Mouse (Mus musculus) yolk sac, embryonic 10.5 days (tissue): Measurements from ENCODE around the gene Mrpl38.

Source experiments
- DNase-seq: peaks from one replicate; pipeline ENCODE4 v3.0.0-alpha.2; 2017; ENCODE audit warnings: low spot score

The Mrpl38 gene

DNA sequence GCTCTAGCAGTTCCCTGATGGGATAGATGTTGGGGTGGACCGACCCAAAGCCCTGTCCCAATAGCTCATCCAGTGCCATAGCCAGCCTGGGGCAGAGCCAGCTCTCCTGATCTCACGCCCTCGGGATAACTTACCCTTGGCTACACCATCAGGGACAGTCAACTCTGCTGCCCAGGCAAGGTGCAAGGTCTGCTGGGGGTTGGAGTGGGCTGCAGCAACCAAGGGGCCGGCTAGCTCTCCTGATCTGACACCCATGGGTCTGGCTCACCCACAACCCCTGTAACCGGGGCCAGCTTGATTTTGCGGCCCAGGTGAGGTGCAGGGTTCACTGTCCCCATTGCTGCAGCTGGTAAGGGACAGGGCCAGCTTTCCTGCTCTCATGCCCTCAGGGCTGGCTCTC is 47.1 kb downstream of the Mrpl38 start:
- no peak for DNase-seq

DNA sequence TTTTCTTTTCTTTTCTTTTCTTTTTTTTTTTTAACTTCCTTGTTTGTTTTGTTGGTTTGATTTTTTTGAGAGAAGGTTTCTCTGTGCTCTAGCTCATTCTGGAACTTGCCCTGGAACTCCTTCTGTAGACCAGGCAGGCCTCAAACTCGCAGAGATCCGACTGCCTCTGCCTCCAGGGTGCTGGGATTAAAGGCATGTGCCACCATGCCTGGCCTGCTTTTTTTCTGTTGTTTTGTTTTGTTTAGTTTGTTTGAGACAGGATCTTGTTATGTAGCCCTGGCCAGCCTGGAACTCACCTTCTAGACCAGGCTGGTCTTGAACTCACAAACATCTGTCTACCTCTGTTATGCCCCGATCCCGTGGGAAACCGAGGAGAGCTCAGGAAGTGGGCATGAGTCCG is 49.1 kb downstream of the Mrpl38 start:
- no peak for DNase-seq

DNA sequence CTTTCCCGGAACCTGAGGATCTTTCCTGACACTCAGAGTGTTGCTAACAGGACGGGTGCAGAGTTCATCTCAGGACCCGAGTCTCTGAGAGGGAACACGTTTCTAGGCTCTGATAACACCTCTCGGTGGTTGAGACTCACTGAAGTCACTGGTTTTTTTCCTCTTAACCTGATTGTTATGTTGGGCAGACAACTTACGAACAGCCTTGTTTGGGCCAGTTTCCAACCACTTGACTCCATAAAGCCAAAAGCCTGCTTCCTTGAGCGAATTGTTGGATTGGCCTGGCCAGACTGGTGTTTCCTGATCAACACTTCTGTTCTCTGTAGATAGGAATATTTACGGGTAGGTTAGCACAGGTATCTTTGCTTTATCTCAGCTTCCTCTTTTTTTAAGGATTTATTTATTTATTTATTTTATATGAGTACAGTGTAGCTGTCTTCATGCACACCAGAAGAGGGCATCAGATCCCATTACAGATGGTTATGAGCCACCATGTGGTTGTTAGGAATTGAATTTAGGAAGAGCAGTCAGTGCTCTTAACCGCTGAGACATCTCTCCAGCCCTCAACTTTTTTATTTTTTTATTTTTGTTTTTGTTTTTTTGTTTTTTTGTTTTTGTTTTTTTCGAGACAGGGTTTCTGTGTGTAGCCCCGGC is 49.8 kb downstream of the Mrpl38 start:
- DNase-seq: no peak

DNA sequence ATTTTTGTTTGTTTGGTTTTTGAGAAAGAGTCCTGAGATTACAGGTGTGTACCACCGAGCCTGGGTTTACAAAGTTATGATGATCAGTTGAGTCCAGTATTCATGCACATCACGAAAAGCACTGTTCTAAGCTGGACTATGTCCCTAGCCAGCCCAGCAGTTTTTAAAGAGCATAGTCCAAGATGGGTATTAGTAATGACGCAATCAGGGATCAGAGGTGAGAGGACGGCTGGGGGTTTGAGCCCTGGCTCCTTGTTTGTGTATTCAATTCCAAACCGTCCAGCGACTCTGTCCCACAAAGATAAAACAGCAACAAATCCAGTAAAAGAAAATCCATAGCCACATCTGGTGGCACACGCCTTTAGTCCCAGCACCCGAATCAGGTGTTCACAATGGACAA is 50.5 kb downstream of the Mrpl38 start:
- peak; percentile 81 for DNase-seq

DNA sequence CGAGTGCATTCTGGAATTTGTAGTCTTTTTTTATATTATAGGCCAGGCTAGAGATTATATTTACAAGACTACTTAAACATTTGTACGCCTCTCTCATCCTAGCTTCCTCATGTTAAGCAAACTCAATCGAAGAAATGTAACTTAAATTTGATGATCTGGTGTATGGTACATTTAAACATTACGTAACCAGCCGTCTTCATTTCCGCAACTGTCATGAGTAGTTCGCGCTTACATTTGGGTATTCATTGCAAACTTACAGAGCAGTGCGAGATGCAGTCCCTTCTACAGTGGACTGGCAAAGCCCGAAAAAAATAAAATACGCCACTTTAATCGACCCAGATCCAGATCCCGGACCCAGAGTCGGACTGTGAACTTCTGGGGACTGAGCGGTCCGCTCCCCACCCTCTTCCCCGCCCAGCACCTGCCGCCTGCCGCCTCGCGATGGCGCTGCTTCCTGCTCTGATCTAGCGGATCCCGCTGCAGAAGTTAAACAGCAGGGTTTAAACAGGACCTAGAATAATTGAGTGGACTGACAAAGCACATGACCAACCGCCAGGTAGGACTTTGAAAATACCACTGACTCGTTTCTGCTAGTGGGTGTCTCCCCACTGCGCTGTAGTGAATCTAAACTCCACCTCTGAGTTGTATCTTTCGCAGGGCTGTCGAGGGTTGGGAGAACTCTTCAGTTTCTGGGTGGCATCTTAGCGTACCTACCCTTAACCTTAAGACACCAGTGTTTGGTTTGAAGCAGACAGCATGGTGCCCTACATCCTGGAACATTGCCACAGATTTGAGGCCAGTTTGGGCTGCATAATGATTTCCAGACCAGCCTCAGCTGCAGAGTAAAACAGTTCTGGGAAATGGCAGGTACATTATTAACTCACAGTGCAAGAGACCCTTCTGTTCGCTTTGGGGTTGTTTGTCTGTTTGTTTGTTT is 51.2 kb downstream of the Mrpl38 start:
- peak; percentile 92 for DNase-seq

DNA sequence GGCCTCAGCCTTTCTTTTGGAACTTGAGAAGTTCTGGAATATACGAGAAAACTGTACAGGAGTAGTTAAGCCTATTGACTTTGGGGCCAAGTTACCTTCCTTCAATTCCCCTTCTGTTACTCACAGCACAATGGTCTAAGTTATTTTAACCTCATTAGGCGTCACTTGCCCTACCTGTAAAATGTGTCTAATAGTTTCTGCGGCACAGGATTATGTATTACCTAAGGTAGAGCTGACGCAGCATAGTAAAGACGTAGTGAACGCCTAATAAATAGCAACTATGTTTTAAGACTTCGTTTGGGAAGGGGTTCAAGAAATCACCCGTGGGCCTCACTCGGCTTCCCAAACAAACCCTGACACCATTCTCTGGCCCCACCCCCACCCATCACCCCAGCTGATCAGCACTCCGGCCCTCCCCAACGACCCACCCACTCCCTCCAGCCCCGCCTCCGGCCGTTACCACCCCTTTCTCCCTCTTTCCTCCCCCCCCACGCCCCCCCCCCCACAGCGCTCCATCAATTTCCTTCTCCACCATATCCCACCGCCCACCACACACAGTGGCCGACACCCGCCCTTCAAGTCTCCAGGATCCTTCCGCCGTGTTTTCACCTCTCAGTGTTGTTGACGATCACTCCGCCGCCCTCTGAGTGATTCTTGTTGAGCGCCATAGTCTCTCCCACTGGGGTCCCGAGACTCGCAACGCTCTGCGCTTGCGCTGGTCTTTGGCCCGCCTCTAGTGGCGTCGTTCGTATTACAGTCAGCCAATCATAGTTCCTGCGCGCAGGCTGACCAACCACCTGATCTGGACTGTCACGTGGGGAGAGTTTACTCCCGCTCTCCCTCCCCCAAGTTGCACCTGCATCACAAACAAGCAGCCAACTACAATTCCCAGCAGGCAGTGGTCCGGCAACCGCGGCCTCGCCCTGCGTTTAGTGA is 52.1 kb downstream of the Mrpl38 start, which contains the start of gene Wbp2:
TSS of gene Wbp2 (minus strand) at position 738 of the 936 bp plus-strand sequence.
- peak; percentile 99 for DNase-seq

DNA sequence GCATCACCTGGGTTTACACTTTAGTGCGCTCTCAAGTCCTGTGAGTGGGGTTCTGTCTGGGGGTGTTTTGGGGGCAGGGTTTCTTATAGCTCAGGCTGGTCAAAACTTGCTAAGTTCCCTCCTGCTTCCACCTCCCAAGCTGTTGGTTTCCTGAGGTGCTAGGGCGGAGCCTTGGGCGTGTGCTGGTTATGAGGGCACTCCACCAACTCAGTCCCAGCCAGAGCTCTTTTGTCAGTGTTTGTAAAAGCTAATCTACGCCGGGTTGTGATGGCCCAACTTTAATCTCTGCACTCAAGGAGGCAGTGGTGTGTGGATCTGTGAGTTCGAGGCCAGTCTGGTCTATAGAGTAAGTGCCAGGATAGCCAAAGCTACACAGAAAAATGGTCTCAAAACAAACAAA is 54.5 kb downstream of the Mrpl38 start:
- DNase-seq: no peak

DNA sequence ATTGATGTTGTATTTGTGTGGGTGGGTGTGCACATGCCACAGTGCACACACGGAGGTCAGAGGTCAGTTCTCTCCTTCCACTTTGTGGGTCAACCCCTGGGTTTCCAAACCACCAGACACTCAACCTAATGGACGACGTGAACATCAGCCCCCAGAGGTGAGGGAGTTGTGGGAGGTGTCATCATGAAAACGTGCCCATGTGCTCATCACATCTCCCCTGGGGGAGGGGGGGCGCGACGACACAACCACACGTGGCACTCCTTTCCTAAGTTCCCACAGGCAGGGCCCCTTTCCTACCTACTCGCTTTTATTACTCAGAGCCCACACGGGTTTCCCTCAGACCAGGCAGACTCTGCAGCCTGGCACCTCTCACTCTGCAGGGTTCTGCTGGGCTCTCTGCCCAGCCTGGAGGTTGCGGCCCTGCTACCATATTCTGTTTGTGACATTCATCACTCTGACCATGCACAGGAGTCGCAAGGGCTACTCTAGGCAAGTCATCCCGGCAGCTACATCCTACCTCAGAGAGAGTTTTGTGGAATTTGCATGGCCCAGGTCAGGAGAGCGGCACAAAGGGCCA is 55.5 kb downstream of the Mrpl38 start:
- no peak for DNase-seq
